Mouse (Mus musculus) embryonic facial prominence, embryonic 10.5 days (tissue): ENCODE data around the gene Klhl36. TPM values are rescaled to one million over a fixed set of nuclear protein-coding genes. Genes with fewer than 3 reads are reported as not detected.
A peak's percentile ranks its signal among the peaks of the same experiment; 100 is the strongest.
"Not testable (repeated sequence)": the region's sequence is repeated elsewhere in the genome, so short reads cannot be mapped to it uniquely, and the experiment has no call there.

ENCODE experiments used
- DNase-seq: peaks from one replicate; pipeline ENCODE4 v3.0.0-alpha.2; 2017; ENCODE audit warnings: low spot score
- H3K27ac ChIP-seq: fragments of 300-500 bp; sonication (generic); replicated peaks from 2 replicates; pipeline ENCODE4 v1.5.1; 2016; ENCODE audit warnings: mild to moderate bottlenecking
- H3K27me3 ChIP-seq: fragments of 300-500 bp; sonication (generic); replicated peaks from 2 replicates; pipeline ENCODE4 v1.6.1; 2016; ENCODE audit warnings: low read depth, mild to moderate bottlenecking; ENCODE audit not compliant: poor library complexity, severe bottlenecking
- H3K36me3 ChIP-seq: fragments of 300-500 bp; sonication (generic); replicated peaks from 2 replicates; pipeline ENCODE4 v1.6.1; 2016; ENCODE audit warnings: mild to moderate bottlenecking, moderate library complexity
- H3K4me1 ChIP-seq: fragments of 300-500 bp; sonication (generic); 2 replicates; pipeline ENCODE4 v1.6.1; 2016
- H3K4me3 ChIP-seq: fragments of 300-500 bp; sonication (generic); 2 replicates; pipeline ENCODE4 v1.5.1; 2016; ENCODE audit warnings: mild to moderate bottlenecking, moderate library complexity
- H3K9me3 ChIP-seq: fragments of 300-500 bp; sonication (generic); 2 replicates; pipeline ENCODE4 v1.6.1; 2016; ENCODE audit warnings: mild to moderate bottlenecking
- WGBS: fragments of 180-500 bp; shearing (Covaris S2); methylation state at CpG from one replicate; pipeline ENCODE4 v1.1.7; 2016; 5-methylcytosine and 5-hydroxymethylcytosine counted together
- polyA plus RNA-seq: library from polyadenylated mRNA; unstranded; fragments of >200 nt; fragmentation: Nextera tagmentation; extraction: Ambion mirVana; gene quantifications from 2 replicates; pipeline ENCODE4 v1.2.1, GENCODE M21; 2016

Klhl36 gene
- polyA plus RNA-seq, 1 experiment from 2014 or later: 11.3 TPM

DNA sequence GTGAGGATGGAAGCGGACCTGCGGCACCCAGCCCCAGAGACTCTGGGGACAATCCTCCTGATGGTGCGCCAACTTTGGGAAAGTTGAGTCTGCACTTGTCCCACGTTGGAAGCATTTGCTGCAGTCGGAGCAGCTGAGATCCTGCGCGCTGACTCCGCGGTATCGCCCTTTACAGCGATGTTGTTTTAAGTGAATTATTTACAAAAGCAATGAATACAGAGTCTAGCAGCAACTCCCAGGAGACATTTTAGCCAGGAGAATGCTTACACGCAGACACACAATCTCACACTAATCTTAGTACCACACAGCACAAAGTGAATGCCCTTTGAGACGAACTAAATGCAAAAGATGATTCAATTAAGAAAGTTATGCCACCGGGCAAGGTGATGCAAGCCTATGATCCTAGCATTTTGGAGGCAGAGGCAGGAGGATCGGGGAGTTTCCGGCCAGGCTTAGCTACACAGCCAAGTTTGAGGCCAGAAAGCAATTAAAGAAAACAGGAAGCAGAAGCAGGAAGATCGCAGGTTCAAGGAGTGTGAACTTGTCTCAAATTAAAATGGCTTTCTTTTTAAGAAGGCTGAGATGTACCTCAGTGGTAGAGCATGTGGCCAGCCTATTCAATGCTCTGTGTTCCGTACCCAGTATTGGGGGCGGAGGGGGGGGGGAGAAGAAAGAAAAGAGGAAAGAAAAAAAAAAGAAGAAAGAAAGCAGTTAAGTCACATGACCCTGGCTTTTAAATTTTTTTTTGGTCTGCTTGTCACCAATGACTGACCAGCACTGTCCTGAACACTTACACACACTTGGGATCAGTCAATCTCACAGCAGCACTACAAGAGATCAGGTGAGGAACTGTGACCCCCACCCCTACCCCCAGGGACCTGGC, 23.7 kb upstream of the Klhl36 start:
- Histone ChIP-seq H3K9me3 (no peaks in the 10 kb centered on the region), H3K27ac (peak overlapping the region; percentile 90), H3K4me1 (peaks cover 73% of the 10 kb centered on the region), H3K27me3 (no peaks in the 10 kb centered on the region; the same call in 1 of the 2 replicates), H3K4me3 (peak overlapping the region; percentile 81), H3K36me3 (peaks cover 33% of the 10 kb centered on the region)
- 76% methylated on average over 19 of the region's 19 CpGs for WGBS
- DNase-seq: no peak

DNA sequence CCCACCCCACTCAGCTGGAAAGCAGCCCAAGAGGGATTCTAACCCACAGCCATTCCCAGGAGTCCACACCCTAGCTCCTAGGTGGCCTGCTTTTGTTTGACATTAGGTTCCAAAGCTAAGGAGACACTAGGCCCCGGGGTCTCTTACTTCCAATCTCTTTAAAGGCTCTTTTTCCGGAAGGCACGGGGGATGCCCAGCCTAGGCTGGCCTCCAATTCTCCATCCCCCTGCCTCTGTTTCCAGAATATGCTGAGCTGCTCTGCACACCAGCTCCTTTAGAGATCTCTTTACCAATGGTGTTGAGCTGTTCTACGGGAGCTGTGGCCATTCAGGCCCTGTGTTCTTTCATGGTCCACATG, 23.1 kb upstream of the Klhl36 start:
- WGBS: 71% methylated on average over 4 of the region's 4 CpGs
- no peaks in the 10 kb centered on the region; the same call in 1 of the 2 replicates for H3K27me3 ChIP-seq
- no peaks in the 10 kb centered on the region for H3K9me3 ChIP-seq
- H3K36me3 ChIP-seq: peaks cover 30% of the 10 kb centered on the region
- no peak for DNase-seq
- H3K4me1 ChIP-seq: peaks cover 67% of the 10 kb centered on the region
- peak overlapping the region; percentile 81 for H3K4me3 ChIP-seq
- peak overlapping the region; percentile 90 for H3K27ac ChIP-seq

DNA sequence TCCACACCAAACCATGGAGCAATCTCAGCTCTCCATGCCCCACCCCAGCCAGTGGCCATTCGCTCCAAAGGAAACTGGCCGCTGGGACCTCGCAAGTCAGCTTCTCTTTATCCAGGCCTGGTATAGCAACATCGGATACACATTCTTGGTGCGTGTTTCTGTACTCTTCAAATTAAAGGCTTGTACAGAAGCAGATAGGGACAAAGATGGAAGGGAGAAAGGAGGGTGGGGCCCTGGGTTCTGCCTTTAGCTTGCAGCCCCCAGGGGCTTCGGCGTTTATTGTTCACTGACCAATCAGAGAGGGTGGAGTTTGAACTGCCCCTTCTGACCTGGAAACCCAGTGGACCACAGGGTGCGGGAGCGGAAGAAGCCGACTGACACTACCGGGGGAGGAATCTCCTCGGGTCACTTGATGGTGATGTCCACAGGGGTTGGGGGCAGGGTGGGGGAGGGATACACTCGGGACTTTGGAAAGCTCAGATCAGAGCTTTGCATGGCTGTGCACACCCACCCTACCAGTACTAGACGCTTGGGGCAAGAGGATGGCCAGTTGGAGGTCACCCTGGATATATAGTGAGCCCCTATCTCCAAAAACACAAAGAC, 22.5 kb upstream of the Klhl36 start:
- peak; percentile 47 for DNase-seq
- WGBS: 15% methylated on average over 14 of the region's 14 CpGs
- Histone ChIP-seq H3K27ac (peak overlapping the region; percentile 90), H3K36me3 (peaks cover 24% of the 10 kb centered on the region), H3K9me3 (no peaks in the 10 kb centered on the region), H3K4me3 (peak overlapping the region; percentile 81), H3K27me3 (no peaks in the 10 kb centered on the region; the same call in 1 of the 2 replicates), H3K4me1 (peaks cover 63% of the 10 kb centered on the region)

DNA sequence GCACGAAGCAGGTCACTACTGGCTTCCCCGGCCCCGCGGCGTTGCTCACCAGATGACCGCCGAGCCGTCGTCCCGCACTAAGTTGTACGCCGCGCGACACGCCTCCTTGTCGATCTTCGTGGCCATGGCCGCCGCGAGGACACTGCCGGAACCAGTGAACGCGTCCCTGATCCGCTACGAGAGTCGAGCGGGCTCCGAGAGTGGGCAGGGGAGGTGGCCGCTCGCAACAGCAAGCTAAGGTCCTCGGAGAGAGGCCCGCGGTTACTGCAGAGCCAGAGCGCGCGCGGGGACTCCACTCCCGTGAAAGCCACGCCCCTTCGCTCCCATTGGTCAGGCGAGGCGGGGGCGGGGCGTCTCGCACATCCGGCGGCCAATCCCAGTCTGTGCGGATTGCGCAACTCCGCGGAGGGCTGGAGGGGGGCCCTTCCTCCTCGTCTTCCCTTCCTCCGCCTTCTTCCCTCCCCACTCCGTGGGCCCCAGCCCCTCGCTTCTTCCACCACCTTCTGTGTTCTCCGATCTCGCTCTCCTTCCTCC, 21.7 kb upstream of the Klhl36 start, which contains the start of gene Cotl1:
Cotl1 (minus strand) TSS at position 270 of the 534 bp plus-strand sequence.
- H3K27ac ChIP-seq: peak within 1 kb of the TSS; percentile 90
- H3K36me3 ChIP-seq: peaks cover 16% of the 10 kb centered on the region
- under 1% methylated on average over 57 of the region's 57 CpGs for WGBS
- H3K27me3 ChIP-seq: no peaks in the 10 kb centered on the region; the same call in 1 of the 2 replicates
- H3K4me1 ChIP-seq: peaks cover 57% of the 10 kb centered on the region
- DNase-seq: peak; percentile 98
- H3K9me3 ChIP-seq: no peaks in the 10 kb centered on the region
- H3K4me3 ChIP-seq: peak within 1 kb of the TSS; percentile 81

DNA sequence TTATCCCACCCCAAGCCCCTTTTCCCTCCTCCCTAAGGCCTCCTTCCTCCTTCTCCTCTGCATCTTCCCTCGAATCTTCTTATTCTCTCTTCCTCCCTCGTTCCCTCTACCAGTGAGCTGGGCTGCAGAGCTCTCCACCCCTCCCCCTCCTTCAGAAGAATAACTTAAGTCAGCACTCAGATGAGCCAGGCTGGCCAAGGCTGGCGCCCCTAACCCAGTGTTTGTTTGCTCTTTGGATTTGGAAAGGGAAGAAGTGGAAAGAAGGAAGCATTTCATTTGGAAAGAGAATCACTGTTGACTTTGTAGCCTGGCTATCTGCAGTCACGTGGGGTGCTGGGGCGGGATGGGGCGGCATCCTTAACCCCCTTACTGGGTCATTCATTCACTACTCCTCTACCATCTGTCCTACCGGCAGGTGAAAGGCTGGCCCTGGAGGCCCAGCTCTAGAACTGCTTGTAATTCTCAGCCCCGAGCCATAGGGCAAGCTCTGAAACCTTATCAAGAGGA, 21.1 kb upstream of the Klhl36 start:
- Histone ChIP-seq H3K4me3 (peak overlapping the region; percentile 81), H3K27ac (peak overlapping the region; percentile 90), H3K36me3 (peaks cover 16% of the 10 kb centered on the region), H3K9me3 (no peaks in the 10 kb centered on the region), H3K4me1 (peaks cover 53% of the 10 kb centered on the region), H3K27me3 (no peaks in the 10 kb centered on the region; the same call in 1 of the 2 replicates)
- no peak for DNase-seq
- WGBS: 8% methylated on average over 8 of the region's 8 CpGs

DNA sequence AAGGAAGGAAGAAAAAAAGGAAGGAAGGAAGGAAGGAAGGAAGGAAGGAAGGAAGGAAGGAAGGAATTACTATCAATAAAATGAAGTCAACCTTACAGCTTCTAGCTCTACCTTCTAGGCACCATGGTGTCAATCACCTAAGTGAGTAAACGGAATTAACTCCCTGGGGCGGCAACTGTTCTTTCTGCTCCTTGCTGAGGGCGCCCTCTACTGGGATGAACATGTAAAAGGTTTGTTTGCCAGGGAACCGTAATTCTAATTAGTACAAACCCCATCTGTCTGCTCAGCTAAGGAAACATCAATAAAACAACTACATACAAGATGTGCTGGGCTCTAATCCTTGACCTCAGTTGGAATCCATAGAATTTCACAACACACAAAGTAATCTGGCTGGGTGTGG, 18.6 kb upstream of the Klhl36 start:
- 3% methylated on average over 4 of the region's 4 CpGs for WGBS
- no peaks in the 10 kb centered on the region for H3K9me3 ChIP-seq
- H3K36me3 ChIP-seq: no peaks in the 10 kb centered on the region
- H3K4me1 ChIP-seq: peaks cover 31% of the 10 kb centered on the region
- no peak overlapping the region for H3K27ac ChIP-seq
- no peak overlapping the region for H3K4me3 ChIP-seq
- peak; percentile 70 for DNase-seq
- H3K27me3 ChIP-seq: no peaks in the 10 kb centered on the region; the same call in 1 of the 2 replicates

DNA sequence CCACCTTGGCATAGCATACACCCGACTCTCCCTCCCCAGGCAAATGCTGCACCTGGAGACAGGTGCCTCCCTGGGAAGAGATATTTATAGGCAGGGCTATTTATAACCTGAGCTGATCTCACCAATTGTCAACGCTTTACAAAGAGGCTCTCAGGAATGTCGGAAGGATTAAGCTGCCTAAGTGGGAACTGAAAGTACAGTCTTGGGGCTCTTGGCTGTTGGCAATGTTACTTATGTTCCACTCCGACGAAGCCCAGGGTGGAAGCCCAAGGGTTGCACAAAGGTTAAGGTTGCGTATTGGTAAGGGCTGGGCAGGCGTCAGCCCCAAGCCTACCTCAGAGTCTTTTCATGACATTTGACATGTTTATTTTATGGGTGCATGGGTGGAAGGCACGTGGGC, 17.5 kb upstream of the Klhl36 start:
- no peak for DNase-seq
- H3K27ac ChIP-seq: no peak overlapping the region
- 51% methylated on average over 8 of the region's 8 CpGs for WGBS
- H3K27me3 ChIP-seq: no peaks in the 10 kb centered on the region; the same call in 1 of the 2 replicates
- no peaks in the 10 kb centered on the region for H3K36me3 ChIP-seq
- no peak overlapping the region for H3K4me3 ChIP-seq
- peaks cover 19% of the 10 kb centered on the region for H3K4me1 ChIP-seq
- peaks cover 5% of the 10 kb centered on the region; the same call in 1 of the 2 replicates for H3K9me3 ChIP-seq

DNA sequence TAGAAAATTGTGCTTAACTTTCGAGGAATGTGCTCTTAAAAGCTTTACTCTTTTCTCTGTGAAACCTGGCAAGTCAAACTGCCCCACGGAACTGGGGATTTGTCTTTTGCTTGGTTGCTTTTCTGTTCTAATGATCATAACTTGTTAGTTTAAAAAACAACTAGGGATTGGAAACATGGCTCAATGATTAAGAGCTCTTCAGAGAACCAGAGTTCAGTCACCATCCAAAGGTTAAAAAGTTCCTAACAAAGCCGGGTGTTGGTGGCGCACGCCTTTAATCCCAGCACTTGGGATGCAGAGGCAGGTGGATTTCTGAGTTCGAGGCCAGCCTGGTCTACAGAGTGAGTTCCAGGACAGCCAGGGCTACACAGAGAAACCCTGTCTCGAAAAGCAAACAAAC, 16.3 kb upstream of the Klhl36 start:
- H3K27me3 ChIP-seq, DNase-seq, H3K9me3 ChIP-seq, H3K36me3 ChIP-seq, H3K4me1 ChIP-seq, H3K27ac ChIP-seq, H3K4me3 ChIP-seq: not testable (repeated sequence)
- 85% methylated on average over 7 of the region's 7 CpGs for WGBS

DNA sequence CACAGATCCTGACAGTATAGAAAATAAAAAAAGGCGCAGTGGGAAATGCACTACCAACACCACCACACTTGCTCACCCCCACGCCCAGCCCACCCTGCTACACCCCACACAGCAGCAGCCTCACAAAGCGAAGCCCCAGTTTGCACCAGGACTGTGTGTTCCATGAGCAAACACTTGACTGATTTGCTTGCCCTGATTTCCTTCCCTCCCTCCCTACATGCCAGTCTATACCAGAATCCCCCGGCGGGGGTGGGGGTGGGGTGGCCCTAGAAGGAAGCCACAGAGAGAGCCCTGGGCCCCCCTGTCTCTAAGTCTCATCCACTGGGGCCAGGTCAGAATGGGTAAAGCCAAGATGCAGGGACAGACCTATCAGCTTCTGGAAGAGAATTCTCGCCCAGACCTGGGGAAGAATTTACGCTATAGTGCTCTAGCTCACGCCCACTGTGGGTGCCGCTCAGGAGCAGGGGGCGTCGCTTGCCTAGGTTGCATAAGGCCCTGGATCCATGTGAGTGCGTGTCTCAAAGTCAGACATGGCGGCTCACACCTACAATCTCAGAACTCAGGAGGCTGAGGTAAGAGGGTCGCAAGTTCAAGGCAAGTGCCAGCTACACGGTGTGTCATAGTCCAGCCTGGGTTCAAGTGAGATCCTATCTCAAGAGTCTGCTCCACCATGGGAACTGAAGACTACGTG, 14.7 kb upstream of the Klhl36 start:
- WGBS: 89% methylated on average over 16 of the region's 16 CpGs
- Histone ChIP-seq H3K36me3 (no peaks in the 10 kb centered on the region), H3K27ac (no peak overlapping the region)

DNA sequence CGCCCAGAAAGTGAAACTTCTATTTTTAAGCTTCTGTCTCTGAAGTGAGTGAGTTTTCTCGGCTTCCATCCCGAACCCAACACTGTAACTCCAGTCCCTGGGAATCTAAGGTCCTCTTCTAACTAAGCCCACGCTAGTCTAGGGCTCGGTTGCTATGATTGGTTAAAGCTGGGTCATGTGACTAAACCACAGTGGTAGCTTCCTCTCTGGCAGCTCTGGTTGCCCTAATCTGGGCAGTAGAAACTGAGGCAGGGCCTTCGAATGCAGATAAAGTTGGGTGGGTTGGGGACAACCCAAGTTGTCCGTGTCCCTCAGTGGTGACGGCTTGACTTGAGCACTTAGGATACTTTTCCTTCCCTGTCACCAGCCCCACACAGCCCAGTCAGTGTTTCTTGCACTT, 8.5 kb upstream of the Klhl36 start:
- peak overlapping the region; percentile 26; the same call in 1 of the 2 replicates for H3K27ac ChIP-seq

More for the DNA sequence above, 14.7 kb upstream of the Klhl36 start:
- H3K4me1 ChIP-seq: no peaks in the 10 kb centered on the region
- no peak overlapping the region for H3K4me3 ChIP-seq
- H3K27me3 ChIP-seq: no peaks in the 10 kb centered on the region; the same call in 1 of the 2 replicates
- DNase-seq: no peak
- H3K9me3 ChIP-seq: peaks cover 5% of the 10 kb centered on the region; the same call in 1 of the 2 replicates

DNA sequence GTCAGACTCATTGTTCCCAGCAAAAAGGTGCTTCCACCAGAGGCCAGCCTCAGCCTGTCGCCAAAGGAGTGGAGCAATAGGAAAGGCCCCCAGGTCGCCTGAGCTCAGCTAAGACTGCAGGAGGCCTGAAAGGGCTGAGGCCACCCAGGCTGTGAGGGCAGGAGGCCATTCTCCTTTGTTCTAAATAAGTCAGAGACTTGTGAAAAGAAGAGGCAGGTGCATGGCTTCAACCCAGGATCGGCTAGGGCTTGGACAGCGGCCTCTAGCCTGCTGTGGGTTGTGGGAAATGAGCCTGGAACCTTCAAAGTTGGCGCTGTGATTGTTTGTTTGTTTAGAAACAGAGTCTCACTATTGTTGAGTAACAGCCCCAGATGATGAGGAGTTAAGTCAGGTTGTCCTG, 8.0 kb upstream of the Klhl36 start:
- Histone ChIP-seq H3K27ac (peak overlapping the region; percentile 26; the same call in 1 of the 2 replicates), H3K4me1 (peaks cover 23% of the 10 kb centered on the region), H3K36me3 (no peaks in the 10 kb centered on the region), H3K9me3 (peaks cover 4% of the 10 kb centered on the region; the same call in 1 of the 2 replicates), H3K4me3 (no peak overlapping the region), H3K27me3 (peaks cover 13% of the 10 kb centered on the region)
- WGBS: 42% methylated on average over 5 of the region's 5 CpGs
- DNase-seq: no peak

More for the DNA sequence above, 8.5 kb upstream of the Klhl36 start:
- Histone ChIP-seq H3K27me3 (peaks cover 13% of the 10 kb centered on the region), H3K4me3 (no peak overlapping the region), H3K9me3 (peaks cover 5% of the 10 kb centered on the region; the same call in 1 of the 2 replicates), H3K4me1 (peaks cover 18% of the 10 kb centered on the region), H3K36me3 (no peaks in the 10 kb centered on the region)
- no peak for DNase-seq
- 61% methylated on average over 8 of the region's 8 CpGs for whole genome bisulfite sequencing

DNA sequence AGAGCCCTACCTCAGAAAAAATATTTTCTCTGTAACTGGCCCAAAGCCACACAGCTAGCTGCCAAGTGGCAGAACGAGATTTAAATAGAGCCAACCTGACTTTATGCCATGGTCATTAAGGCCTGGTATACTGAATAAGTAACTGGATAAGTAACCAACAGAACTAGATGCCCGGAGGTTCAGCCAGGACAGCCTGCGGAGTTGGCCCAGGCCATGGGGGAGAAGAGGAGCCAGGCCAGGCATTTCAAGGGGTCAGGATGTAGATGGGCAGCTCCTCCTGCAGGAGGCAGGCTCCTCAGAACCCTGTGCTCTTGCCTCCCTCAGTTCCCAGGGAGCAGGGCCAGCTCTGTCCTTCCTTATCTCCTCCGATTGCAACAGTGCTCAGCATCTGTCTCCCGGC, 6.4 kb upstream of the Klhl36 start:
- no peak for DNase-seq
- H3K27me3 ChIP-seq: peaks cover 17% of the 10 kb centered on the region
- no peaks in the 10 kb centered on the region for H3K9me3 ChIP-seq
- H3K27ac ChIP-seq: no peak overlapping the region
- H3K4me1 ChIP-seq: peaks cover 25% of the 10 kb centered on the region
- no peaks in the 10 kb centered on the region for H3K36me3 ChIP-seq
- 78% methylated on average over 5 of the region's 5 CpGs for WGBS
- H3K4me3 ChIP-seq: no peak overlapping the region
